Mouse (Mus musculus): ENCODE measurements around the gene Slc16a10.
A peak's percentile ranks its signal among the peaks of the same experiment; 100 is the strongest.

- TF ChIP-seq POLR2A (IDR thresholded peaks at IDR 0.05; ENCODE audit: borderline replicate concordance, low read depth, low read length) = peak; percentile 93; the same call in 1 of the 2 replicates
- TF ChIP-seq CTCF (IDR thresholded peaks at IDR 0.05; ENCODE audit: low read depth, low read length) = no peak
These were observed at the start of gene Slc16a10 for GRCm38 (mm10) chr10:40141864-40142523.
